Mouse (Mus musculus): Measurements from ENCODE around the gene Plrg1. TPM values are rescaled to one million over a fixed set of nuclear protein-coding genes. Genes with fewer than 3 reads are reported as not detected.

Plrg1 gene
- polyA plus RNA-seq, 1 experiment from 2014 or later: 103 TPM

DNA sequence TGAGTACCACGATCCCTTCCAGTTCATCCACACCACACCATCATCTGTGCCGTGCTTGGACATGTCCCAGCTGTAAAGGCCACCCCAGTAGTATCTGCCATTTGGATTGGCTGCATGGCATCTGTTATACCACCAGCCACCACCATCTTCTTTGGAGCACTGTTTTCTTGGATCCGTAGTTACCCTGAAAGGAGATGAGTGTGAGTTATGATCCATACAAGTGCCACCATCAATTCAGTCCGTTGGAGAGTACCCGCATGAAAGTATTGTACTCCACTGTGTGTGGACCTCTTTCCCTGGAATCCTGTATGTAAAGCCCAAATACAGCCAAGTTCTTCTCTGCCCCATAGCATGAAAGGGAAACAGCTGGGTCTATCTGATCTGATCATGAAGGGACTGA lies 12.9 kb upstream of the Plrg1 start:
- 89% methylated on average over 5 of the region's 5 CpGs for WGBS
- no peak for ATAC-seq (ENCODE audit: low read depth)

DNA sequence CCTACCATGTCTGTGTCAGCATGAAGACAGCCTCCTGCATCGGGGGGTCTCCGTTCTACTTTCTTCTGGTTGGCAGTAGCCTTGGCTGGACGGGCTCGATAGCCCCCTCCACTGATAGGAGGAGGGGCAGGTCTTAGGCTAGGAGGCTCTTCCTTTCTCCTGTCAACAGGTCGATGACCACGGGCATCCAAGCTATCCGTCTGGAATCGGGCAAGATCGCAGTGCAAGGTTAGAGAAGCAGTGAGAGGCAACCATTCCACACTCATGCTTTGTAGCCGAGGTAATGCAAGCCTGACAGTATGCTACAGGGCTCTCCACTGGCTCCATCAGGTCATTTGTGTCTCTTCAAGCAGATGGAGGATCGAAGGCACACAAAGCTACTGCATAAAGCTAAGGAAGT lies 8.7 kb upstream of the Plrg1 start:
- Histone ChIP-seq H3K9ac (replicated peaks; ENCODE audit: low read depth, low read length) (no peak overlapping the region), H3K4me1 (ENCODE audit: control insufficient read depth, insufficient read depth, low read length) (no peaks in the 10 kb centered on the region), H3K36me3 (ENCODE audit: control insufficient read depth, insufficient read depth, low read length) (no peaks in the 10 kb centered on the region), H3K27me3 (ENCODE audit: control insufficient read depth, insufficient read depth, low read length) (no peaks in the 10 kb centered on the region), H3K9me3 (ENCODE audit: control insufficient read depth, low read length) (no peaks in the 10 kb centered on the region), H3K4me2 (ENCODE audit: low read depth, low read length) (no peak overlapping the region), H3K4me3 (ENCODE audit: low read depth, low read length) (no peak overlapping the region), H3K27ac (ENCODE audit: low read depth, low read length) (no peak overlapping the region)
- 87% methylated on average over 11 of the region's 11 CpGs for WGBS
- no peak for ATAC-seq (ENCODE audit: low read depth)

More for the DNA sequence above, 12.9 kb upstream of the Plrg1 start:
- no peak overlapping the region for H3K4me3 ChIP-seq (ENCODE audit: low read depth, low read length)
- H3K4me1 ChIP-seq (ENCODE audit: control insufficient read depth, insufficient read depth, low read length): no peaks in the 10 kb centered on the region
- H3K36me3 ChIP-seq (ENCODE audit: control insufficient read depth, insufficient read depth, low read length): no peaks in the 10 kb centered on the region
- no peaks in the 10 kb centered on the region for H3K9me3 ChIP-seq (ENCODE audit: control insufficient read depth, low read length)
- H3K27ac ChIP-seq (ENCODE audit: low read depth, low read length): no peak overlapping the region
- H3K9ac ChIP-seq (replicated peaks; ENCODE audit: low read depth, low read length): no peak overlapping the region
- no peak overlapping the region for H3K4me2 ChIP-seq (ENCODE audit: low read depth, low read length)
- no peaks in the 10 kb centered on the region for H3K27me3 ChIP-seq (ENCODE audit: control insufficient read depth, insufficient read depth, low read length)

DNA sequence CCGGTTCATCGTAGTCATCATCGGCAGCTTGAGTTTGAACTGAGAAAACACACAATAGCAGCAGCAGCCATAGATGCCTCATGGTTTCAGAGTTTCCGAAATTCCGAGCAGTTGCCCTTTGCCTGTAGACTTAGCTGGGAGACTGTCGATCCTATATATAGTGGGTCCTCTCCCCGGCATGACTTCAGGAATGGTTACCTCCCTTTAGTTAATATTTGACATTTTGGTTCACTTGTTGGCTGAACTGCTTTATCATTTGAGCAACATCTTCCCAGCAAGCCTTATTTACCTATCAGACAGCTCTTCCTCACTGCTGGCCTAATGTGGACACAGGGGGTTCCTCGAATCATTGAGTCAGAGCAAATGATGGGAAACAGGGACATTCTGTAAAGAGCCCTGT lies 5.6 kb upstream of the Plrg1 start, which contains the start of gene Fgb:
Gene Fgb (minus strand): TSS at position 184 of the 400 bp plus-strand sequence.
- no peak within 1 kb of the TSS for H3K27ac ChIP-seq (ENCODE audit: low read depth, low read length)

DNA sequence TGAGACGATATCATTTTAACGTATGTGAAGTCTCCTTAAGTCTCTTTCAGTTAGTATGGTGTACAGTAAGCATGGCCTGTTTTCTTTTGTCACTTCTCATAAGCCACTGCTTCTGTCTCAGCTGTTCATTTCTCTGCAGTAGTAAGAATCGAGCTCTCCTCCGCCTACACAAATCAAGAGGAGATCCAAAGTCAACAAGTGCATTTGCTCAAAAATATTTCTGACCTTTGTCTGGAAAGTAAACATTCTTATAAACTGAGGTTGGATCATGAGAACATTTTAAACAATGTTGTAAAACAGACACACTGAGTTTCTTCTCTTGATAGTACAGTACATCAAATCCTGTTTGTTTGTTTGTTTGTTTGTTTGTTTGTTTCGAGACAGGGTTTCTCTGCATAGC lies 4.7 kb upstream of the Plrg1 start:
- Histone ChIP-seq H3K9ac (replicated peaks; ENCODE audit: low read depth, low read length) (no peak overlapping the region), H3K9me3 (ENCODE audit: control insufficient read depth, low read length) (no peaks in the 10 kb centered on the region), H3K27me3 (ENCODE audit: control insufficient read depth, insufficient read depth, low read length) (no peaks in the 10 kb centered on the region), H3K36me3 (ENCODE audit: control insufficient read depth, insufficient read depth, low read length) (no peaks in the 10 kb centered on the region), H3K4me2 (ENCODE audit: low read depth, low read length) (no peak overlapping the region), H3K4me3 (ENCODE audit: low read depth, low read length) (no peak overlapping the region), H3K4me1 (ENCODE audit: control insufficient read depth, insufficient read depth, low read length) (no peaks in the 10 kb centered on the region), H3K27ac (ENCODE audit: low read depth, low read length) (no peak overlapping the region)
- 86% methylated on average over 5 of the region's 5 CpGs for WGBS
- no peak for ATAC-seq (ENCODE audit: low read depth)

More for the DNA sequence above, 5.6 kb upstream of the Plrg1 start, which contains the start of gene Fgb:
- WGBS: 82% methylated on average over 8 of the region's 8 CpGs
- no peaks in the 10 kb centered on the region for H3K27me3 ChIP-seq (ENCODE audit: control insufficient read depth, insufficient read depth, low read length)
- no peaks in the 10 kb centered on the region for H3K36me3 ChIP-seq (ENCODE audit: control insufficient read depth, insufficient read depth, low read length)
- H3K9ac ChIP-seq (replicated peaks; ENCODE audit: low read depth, low read length): no peak within 1 kb of the TSS
- no peak within 1 kb of the TSS for H3K4me2 ChIP-seq (ENCODE audit: low read depth, low read length)
- no peaks in the 10 kb centered on the region for H3K4me1 ChIP-seq (ENCODE audit: control insufficient read depth, insufficient read depth, low read length)
- no peaks in the 10 kb centered on the region for H3K9me3 ChIP-seq (ENCODE audit: control insufficient read depth, low read length)
- no peak within 1 kb of the TSS for H3K4me3 ChIP-seq (ENCODE audit: low read depth, low read length)
- no peak for ATAC-seq (ENCODE audit: low read depth)

DNA sequence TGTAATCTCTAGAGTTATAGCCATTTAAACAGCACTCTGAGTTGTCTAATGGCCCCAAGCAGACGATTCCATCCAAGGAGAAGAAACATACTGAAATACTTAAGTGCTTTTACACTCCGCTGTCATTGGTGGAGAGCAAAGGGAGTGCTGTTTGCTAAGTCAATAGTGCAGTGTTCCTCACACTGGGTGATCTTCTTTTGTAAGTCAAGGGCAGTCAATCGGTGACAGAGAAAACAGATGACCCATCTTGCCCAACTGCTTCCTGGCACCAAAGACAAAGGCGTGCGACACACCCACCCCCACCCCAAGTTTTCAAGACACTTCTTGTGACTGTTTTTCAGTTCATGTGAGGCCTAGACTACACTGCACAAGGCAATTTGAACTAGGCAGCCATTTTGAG lies 3.2 kb upstream of the Plrg1 start:
- H3K4me2 ChIP-seq (ENCODE audit: low read depth, low read length): no peak overlapping the region
- H3K4me3 ChIP-seq (ENCODE audit: low read depth, low read length): no peak overlapping the region
- H3K9me3 ChIP-seq (ENCODE audit: control insufficient read depth, low read length): no peaks in the 10 kb centered on the region
- H3K36me3 ChIP-seq (ENCODE audit: control insufficient read depth, insufficient read depth, low read length): no peaks in the 10 kb centered on the region
- no peak for ATAC-seq (ENCODE audit: low read depth)
- no peaks in the 10 kb centered on the region for H3K27me3 ChIP-seq (ENCODE audit: control insufficient read depth, insufficient read depth, low read length)
- no peak overlapping the region for H3K9ac ChIP-seq (replicated peaks; ENCODE audit: low read depth, low read length)
- peaks cover 9% of the 10 kb centered on the region for H3K4me1 ChIP-seq (ENCODE audit: control insufficient read depth, insufficient read depth, low read length)
- no peak overlapping the region for H3K27ac ChIP-seq (ENCODE audit: low read depth, low read length)
- WGBS: 72% methylated on average over 5 of the region's 5 CpGs

DNA sequence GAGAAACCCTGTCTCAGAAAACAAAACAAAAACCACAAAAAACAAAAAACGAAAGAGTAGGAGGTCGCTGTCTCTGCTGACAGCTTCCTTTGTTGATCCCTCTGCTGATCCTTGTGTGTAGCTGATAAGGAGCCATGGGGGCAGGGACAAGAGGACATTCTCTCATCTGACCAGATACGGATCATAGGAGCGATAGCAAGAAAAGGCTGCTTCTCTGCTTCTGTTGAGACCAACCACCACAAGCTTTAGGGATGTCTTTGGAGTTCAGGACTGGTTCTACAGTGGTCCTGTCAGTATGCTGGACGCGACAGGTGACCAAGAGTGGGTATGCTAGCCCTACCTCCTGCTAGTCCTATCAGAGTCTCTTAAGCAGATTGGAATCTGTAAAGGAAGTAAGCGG lies 2.2 kb upstream of the Plrg1 start:
- Histone ChIP-seq H3K36me3 (ENCODE audit: control insufficient read depth, insufficient read depth, low read length) (no peaks in the 10 kb centered on the region), H3K27me3 (ENCODE audit: control insufficient read depth, insufficient read depth, low read length) (no peaks in the 10 kb centered on the region), H3K9ac (replicated peaks; ENCODE audit: low read depth, low read length) (no peak overlapping the region), H3K27ac (ENCODE audit: low read depth, low read length) (no peak overlapping the region), H3K4me1 (ENCODE audit: control insufficient read depth, insufficient read depth, low read length) (peaks cover 9% of the 10 kb centered on the region), H3K4me2 (ENCODE audit: low read depth, low read length) (no peak overlapping the region), H3K9me3 (ENCODE audit: control insufficient read depth, low read length) (no peaks in the 10 kb centered on the region), H3K4me3 (ENCODE audit: low read depth, low read length) (no peak overlapping the region)
- ATAC-seq (ENCODE audit: low read depth): no peak
- 90% methylated on average over 7 of the region's 7 CpGs for WGBS

DNA sequence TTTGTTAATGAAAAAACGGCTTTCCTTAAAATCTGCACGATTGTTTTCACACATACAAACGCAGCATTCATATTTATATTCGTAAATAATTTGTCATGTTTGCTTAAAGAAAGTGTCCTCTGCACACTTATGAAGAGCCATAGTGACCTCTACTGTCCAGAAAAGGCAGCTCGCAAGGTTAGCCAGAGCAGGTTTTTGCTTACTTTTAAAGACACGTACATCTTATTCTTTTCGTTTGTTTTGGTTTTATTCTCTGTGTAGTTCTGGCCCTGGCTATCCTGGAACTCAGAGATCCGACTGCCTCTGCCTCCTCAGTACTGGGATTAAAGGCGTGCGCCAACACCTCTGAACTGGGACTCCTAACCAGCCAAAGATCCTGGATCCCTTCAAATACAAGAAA lies 1.6 kb upstream of the Plrg1 start:
- WGBS: 41% methylated on average over 10 of the region's 10 CpGs
- Histone ChIP-seq H3K36me3 (ENCODE audit: control insufficient read depth, insufficient read depth, low read length) (0 out of 2 replicates have a peak, but pooled peaks cover 4% of the 10 kb centered on the region), H3K4me3 (ENCODE audit: low read depth, low read length) (no peak overlapping the region), H3K27ac (ENCODE audit: low read depth, low read length) (no peak overlapping the region), H3K4me2 (ENCODE audit: low read depth, low read length) (no peak overlapping the region), H3K27me3 (ENCODE audit: control insufficient read depth, insufficient read depth, low read length) (no peaks in the 10 kb centered on the region), H3K9me3 (ENCODE audit: control insufficient read depth, low read length) (no peaks in the 10 kb centered on the region), H3K9ac (replicated peaks; ENCODE audit: low read depth, low read length) (no peak overlapping the region), H3K4me1 (ENCODE audit: control insufficient read depth, insufficient read depth, low read length) (peaks cover 9% of the 10 kb centered on the region)
- no peak for ATAC-seq (ENCODE audit: low read depth)

DNA sequence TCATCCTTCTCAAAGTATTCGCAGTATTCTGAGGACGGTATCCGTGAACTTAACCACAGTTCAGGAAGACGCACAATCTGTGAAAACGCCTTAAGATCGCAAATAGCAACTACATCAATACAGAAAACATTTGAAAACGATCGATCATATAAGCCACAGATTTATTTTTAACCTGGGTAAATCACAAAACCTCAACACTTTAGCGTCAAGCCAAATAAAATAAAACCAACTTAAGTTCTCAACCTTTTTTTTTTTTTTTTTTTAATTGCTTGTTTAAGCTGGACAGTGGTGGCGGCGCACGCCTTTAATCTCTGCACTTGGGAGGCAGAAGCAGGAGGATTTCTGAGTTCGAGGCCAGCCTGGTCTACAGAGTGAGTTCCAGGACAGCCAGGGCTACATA lies 563 bp upstream of the Plrg1 start:
- Histone ChIP-seq H3K4me2 (ENCODE audit: low read depth, low read length) (0 out of 2 replicates have a peak overlapping the region, but pooled peaks have one; percentile 32), H3K27me3 (ENCODE audit: control insufficient read depth, insufficient read depth, low read length) (no peaks in the 10 kb centered on the region), H3K9ac (replicated peaks; ENCODE audit: low read depth, low read length) (no peak overlapping the region), H3K27ac (ENCODE audit: low read depth, low read length) (no peak overlapping the region), H3K4me3 (ENCODE audit: low read depth, low read length) (peak overlapping the region; percentile 57), H3K4me1 (ENCODE audit: control insufficient read depth, insufficient read depth, low read length) (peaks cover 9% of the 10 kb centered on the region), H3K36me3 (ENCODE audit: control insufficient read depth, insufficient read depth, low read length) (peaks cover 13% of the 10 kb centered on the region), H3K9me3 (ENCODE audit: control insufficient read depth, low read length) (no peaks in the 10 kb centered on the region)
- 39% methylated on average over 13 of the region's 13 CpGs for WGBS
- no peak for ATAC-seq (ENCODE audit: low read depth)

DNA sequence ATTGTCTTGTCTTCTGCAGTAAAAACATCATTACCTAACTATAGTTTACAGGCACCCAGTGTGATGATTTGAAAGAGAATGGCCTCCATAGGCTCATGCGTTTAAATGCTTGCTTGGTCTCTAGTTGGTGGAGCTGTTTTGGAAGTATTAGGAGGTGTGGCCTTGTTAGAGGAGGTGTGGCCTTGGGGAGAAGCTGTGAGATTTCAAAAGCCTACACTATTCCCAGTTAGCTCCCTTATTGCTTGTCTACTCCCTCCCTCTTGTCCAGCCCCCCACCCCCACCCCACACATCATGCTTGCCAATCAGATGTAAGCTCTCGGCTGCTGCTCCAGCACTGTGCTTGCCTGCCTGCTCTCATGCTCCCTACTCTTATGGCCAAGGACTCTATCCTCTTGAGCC lies 1.7 kb downstream of the Plrg1 start:
- 88% methylated on average over 2 of the region's 2 CpGs for WGBS
- H3K4me3 ChIP-seq (ENCODE audit: low read depth, low read length): no peak overlapping the region
- H3K9me3 ChIP-seq (ENCODE audit: control insufficient read depth, low read length): no peaks in the 10 kb centered on the region
- H3K9ac ChIP-seq (replicated peaks; ENCODE audit: low read depth, low read length): no peak overlapping the region
- ATAC-seq (ENCODE audit: low read depth): no peak
- H3K27me3 ChIP-seq (ENCODE audit: control insufficient read depth, insufficient read depth, low read length): no peaks in the 10 kb centered on the region
- H3K27ac ChIP-seq (ENCODE audit: low read depth, low read length): no peak overlapping the region
- peaks cover 9% of the 10 kb centered on the region for H3K4me1 ChIP-seq (ENCODE audit: control insufficient read depth, insufficient read depth, low read length)
- no peak overlapping the region for H3K4me2 ChIP-seq (ENCODE audit: low read depth, low read length)
- H3K36me3 ChIP-seq (ENCODE audit: control insufficient read depth, insufficient read depth, low read length): peaks cover 30% of the 10 kb centered on the region
